Mouse (Mus musculus): ENCODE results near the gene Aif1l. TPM values are rescaled to one million over a fixed set of nuclear protein-coding genes. Genes with fewer than 3 reads are reported as not detected.

Gene Aif1l
- polyA plus RNA-seq, 1 experiment from 2014 or later: 28.3 TPM

GRCm38 (mm10) chr2:31957211-31957610 lies 7.3 kb downstream of the Aif1l start:
- Histone ChIP-seq H3K27ac (ENCODE audit: low read length) (no peak overlapping the region), H3K27me3 (ENCODE audit: control insufficient read depth, insufficient read depth, low read depth, low read length) (no peaks in the 10 kb centered on the region), H3K4me3 (ENCODE audit: low read depth, low read length) (no peak overlapping the region), H3K36me3 (ENCODE audit: control insufficient read depth, insufficient read depth, low read length) (no peaks in the 10 kb centered on the region), H3K9ac (ENCODE audit: low read depth, low read length) (no peak overlapping the region), H3K4me1 (ENCODE audit: control insufficient read depth, insufficient read depth, low read length) (peaks cover 3% of the 10 kb centered on the region; the same call in 1 of the 2 replicates), H3K9me3 (replicated peaks; ENCODE audit: control insufficient read depth, low read length, poor library complexity, severe bottlenecking) (no peaks in the 10 kb centered on the region), H3K4me2 (ENCODE audit: low read length) (no peak overlapping the region)
- no peak for ATAC-seq
- 93% methylated on average over 10 of the region's 10 CpGs for WGBS

DNA sequence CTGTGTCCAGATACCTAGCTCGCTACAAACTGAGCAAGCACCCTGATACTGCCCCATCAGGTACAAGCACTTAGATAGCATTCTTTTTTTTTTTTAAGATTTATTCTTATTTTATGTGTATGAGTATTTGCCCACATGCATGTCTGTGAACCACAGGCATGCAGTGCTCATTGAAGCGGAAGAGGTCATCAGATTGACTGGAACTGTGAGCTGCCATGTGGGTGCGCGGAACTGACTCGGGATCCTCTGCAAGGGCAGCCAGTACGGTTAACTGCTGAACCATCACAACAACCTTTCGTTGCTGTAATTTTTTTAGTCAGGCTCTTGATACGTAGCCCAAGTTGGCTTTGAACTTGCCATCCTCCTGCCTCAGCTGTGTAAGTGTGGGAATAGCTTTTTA lies 11.0 kb downstream of the Aif1l start:
- H3K4me1 ChIP-seq (ENCODE audit: control insufficient read depth, insufficient read depth, low read length): no peaks in the 10 kb centered on the region; the same call in 1 of the 2 replicates
- H3K9me3 ChIP-seq (replicated peaks; ENCODE audit: control insufficient read depth, low read length, poor library complexity, severe bottlenecking): no peaks in the 10 kb centered on the region
- no peak overlapping the region for H3K27ac ChIP-seq (ENCODE audit: low read length)
- H3K9ac ChIP-seq (ENCODE audit: low read depth, low read length): no peak overlapping the region
- H3K4me3 ChIP-seq (ENCODE audit: low read depth, low read length): no peak overlapping the region
- no peaks in the 10 kb centered on the region for H3K36me3 ChIP-seq (ENCODE audit: control insufficient read depth, insufficient read depth, low read length)
- 96% methylated on average over 8 of the region's 8 CpGs for WGBS
- no peak for ATAC-seq
- H3K4me2 ChIP-seq (ENCODE audit: low read length): no peak overlapping the region
- H3K27me3 ChIP-seq (ENCODE audit: control insufficient read depth, insufficient read depth, low read depth, low read length): no peaks in the 10 kb centered on the region

GRCm38 (mm10) chr2:31961791-31962222 lies 11.9 kb downstream of the Aif1l start:
- WGBS: 72% methylated on average over 4 of the region's 4 CpGs
- Histone ChIP-seq H3K36me3 (ENCODE audit: control insufficient read depth, insufficient read depth, low read length) (no peaks in the 10 kb centered on the region), H3K4me1 (ENCODE audit: control insufficient read depth, insufficient read depth, low read length) (no peaks in the 10 kb centered on the region; the same call in 1 of the 2 replicates), H3K9ac (ENCODE audit: low read depth, low read length) (no peak overlapping the region), H3K27me3 (ENCODE audit: control insufficient read depth, insufficient read depth, low read depth, low read length) (no peaks in the 10 kb centered on the region), H3K27ac (ENCODE audit: low read length) (peak overlapping the region; percentile 79), H3K4me3 (ENCODE audit: low read depth, low read length) (no peak overlapping the region), H3K4me2 (ENCODE audit: low read length) (no peak overlapping the region), H3K9me3 (replicated peaks; ENCODE audit: control insufficient read depth, low read length, poor library complexity, severe bottlenecking) (no peaks in the 10 kb centered on the region)
- no peak for ATAC-seq

DNA sequence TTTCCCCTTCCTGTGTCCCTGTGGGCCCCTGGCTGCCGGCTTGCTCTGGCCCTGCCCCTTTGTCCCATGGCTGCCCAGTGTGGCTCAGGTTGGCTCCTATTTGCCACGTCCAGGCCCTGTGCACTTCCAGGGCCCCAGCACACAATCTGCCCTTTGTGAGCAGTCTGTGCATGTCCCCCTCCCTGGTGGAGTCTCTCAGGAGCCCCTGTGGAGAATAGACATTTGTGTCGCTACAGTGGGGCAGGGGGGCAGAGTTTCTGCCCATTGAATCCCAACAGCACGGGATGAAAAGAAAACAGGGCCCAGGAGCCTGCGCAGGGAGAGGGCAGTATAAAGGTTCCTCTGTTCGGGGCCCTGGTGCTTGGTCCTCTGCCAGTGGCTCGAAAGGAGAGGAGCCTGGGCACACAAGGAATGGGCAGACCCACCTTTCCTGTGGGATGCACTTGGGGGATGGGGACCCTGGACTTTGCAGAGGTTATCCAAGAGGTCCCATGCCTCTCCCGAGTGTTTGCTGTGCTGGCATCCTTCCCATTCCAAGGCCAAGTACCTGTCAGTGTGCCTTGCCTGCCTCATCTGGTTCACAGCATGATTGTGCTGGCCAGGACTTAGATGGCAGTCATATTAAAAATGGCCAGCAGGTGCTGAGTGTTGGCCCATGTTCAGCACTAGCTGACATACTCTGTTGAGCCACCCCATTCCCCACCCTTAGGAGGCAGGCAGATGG lies 12.7 kb downstream of the Aif1l start:
- H3K27ac ChIP-seq (ENCODE audit: low read length): peak overlapping the region; percentile 79
- no peak overlapping the region for H3K4me2 ChIP-seq (ENCODE audit: low read length)
- peak; percentile 93 for ATAC-seq
- H3K9me3 ChIP-seq (replicated peaks; ENCODE audit: control insufficient read depth, low read length, poor library complexity, severe bottlenecking): no peaks in the 10 kb centered on the region
- WGBS: 40% methylated on average over 8 of the region's 8 CpGs
- H3K4me1 ChIP-seq (ENCODE audit: control insufficient read depth, insufficient read depth, low read length): no peaks in the 10 kb centered on the region; the same call in 1 of the 2 replicates
- no peaks in the 10 kb centered on the region for H3K36me3 ChIP-seq (ENCODE audit: control insufficient read depth, insufficient read depth, low read length)
- H3K27me3 ChIP-seq (ENCODE audit: control insufficient read depth, insufficient read depth, low read depth, low read length): no peaks in the 10 kb centered on the region
- H3K9ac ChIP-seq (ENCODE audit: low read depth, low read length): no peak overlapping the region
- no peak overlapping the region for H3K4me3 ChIP-seq (ENCODE audit: low read depth, low read length)

- no peaks in the 10 kb centered on the region for H3K9me3 ChIP-seq (replicated peaks; ENCODE audit: control insufficient read depth, low read length, poor library complexity, severe bottlenecking)
These were observed 13.6 kb downstream of the Aif1l start for GRCm38 (mm10) chr2:31963491-31963890.

DNA sequence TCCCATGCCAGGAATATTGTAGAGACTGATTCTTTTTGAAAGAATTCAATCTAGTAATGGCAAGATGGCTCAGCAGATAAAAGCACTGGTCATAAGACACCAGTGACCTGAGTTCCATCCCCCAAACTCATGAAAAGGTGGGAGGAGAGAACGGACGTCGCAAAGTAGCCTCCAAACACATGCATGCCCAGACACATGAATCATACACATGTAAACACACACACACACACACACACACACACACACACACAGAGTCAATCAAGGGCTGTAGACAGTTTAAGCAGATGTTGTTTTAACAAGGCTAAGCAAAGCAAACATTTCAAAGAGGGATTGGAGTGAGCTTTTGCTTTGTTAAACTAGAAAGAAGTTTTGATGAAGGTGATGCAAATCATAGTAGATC lies 14.3 kb downstream of the Aif1l start:
- Histone ChIP-seq H3K27ac (ENCODE audit: low read length) (no peak overlapping the region), H3K4me1 (ENCODE audit: control insufficient read depth, insufficient read depth, low read length) (no peaks in the 10 kb centered on the region; the same call in 1 of the 2 replicates), H3K9me3 (replicated peaks; ENCODE audit: control insufficient read depth, low read length, poor library complexity, severe bottlenecking) (no peaks in the 10 kb centered on the region), H3K27me3 (ENCODE audit: control insufficient read depth, insufficient read depth, low read depth, low read length) (no peaks in the 10 kb centered on the region), H3K4me3 (ENCODE audit: low read depth, low read length) (no peak overlapping the region), H3K36me3 (ENCODE audit: control insufficient read depth, insufficient read depth, low read length) (no peaks in the 10 kb centered on the region), H3K9ac (ENCODE audit: low read depth, low read length) (no peak overlapping the region), H3K4me2 (ENCODE audit: low read length) (no peak overlapping the region)
- ATAC-seq: no peak
- WGBS: 88% methylated on average over 3 of the region's 3 CpGs

More at GRCm38 (mm10) chr2:31963491-31963890, 13.6 kb downstream of the Aif1l start:
- WGBS: 79% methylated on average over 7 of the region's 7 CpGs
- Histone ChIP-seq H3K4me3 (ENCODE audit: low read depth, low read length) (no peak overlapping the region), H3K27me3 (ENCODE audit: control insufficient read depth, insufficient read depth, low read depth, low read length) (no peaks in the 10 kb centered on the region), H3K9ac (ENCODE audit: low read depth, low read length) (no peak overlapping the region), H3K4me1 (ENCODE audit: control insufficient read depth, insufficient read depth, low read length) (no peaks in the 10 kb centered on the region; the same call in 1 of the 2 replicates), H3K36me3 (ENCODE audit: control insufficient read depth, insufficient read depth, low read length) (no peaks in the 10 kb centered on the region), H3K27ac (ENCODE audit: low read length) (peak overlapping the region; percentile 79), H3K4me2 (ENCODE audit: low read length) (no peak overlapping the region)
- ATAC-seq: no peak

- no peaks in the 10 kb centered on the region for H3K27me3 ChIP-seq (ENCODE audit: control insufficient read depth, insufficient read depth, low read depth, low read length)
- H3K9me3 ChIP-seq (replicated peaks; ENCODE audit: control insufficient read depth, low read length, poor library complexity, severe bottlenecking): no peaks in the 10 kb centered on the region
- no peak for ATAC-seq
- no peaks in the 10 kb centered on the region; the same call in 1 of the 2 replicates for H3K4me1 ChIP-seq (ENCODE audit: control insufficient read depth, insufficient read depth, low read length)
- H3K36me3 ChIP-seq (ENCODE audit: control insufficient read depth, insufficient read depth, low read length): no peaks in the 10 kb centered on the region
- H3K4me3 ChIP-seq (ENCODE audit: low read depth, low read length): no peak overlapping the region
- no peak overlapping the region for H3K27ac ChIP-seq (ENCODE audit: low read length)
- H3K4me2 ChIP-seq (ENCODE audit: low read length): no peak overlapping the region
- no peak overlapping the region for H3K9ac ChIP-seq (ENCODE audit: low read depth, low read length)
These were observed 15.2 kb downstream of the Aif1l start for GRCm38 (mm10) chr2:31965110-31965509.

GRCm38 (mm10) chr2:31966801-31967200 lies 16.9 kb downstream of the Aif1l start:
- no peak overlapping the region for H3K27ac ChIP-seq (ENCODE audit: low read length)
- ATAC-seq: no peak
- no peak overlapping the region for H3K4me2 ChIP-seq (ENCODE audit: low read length)
- no peaks in the 10 kb centered on the region for H3K9me3 ChIP-seq (replicated peaks; ENCODE audit: control insufficient read depth, low read length, poor library complexity, severe bottlenecking)
- H3K9ac ChIP-seq (ENCODE audit: low read depth, low read length): no peak overlapping the region
- 74% methylated on average over 8 of the region's 8 CpGs for WGBS
- H3K4me3 ChIP-seq (ENCODE audit: low read depth, low read length): no peak overlapping the region
- no peaks in the 10 kb centered on the region for H3K36me3 ChIP-seq (ENCODE audit: control insufficient read depth, insufficient read depth, low read length)
- H3K27me3 ChIP-seq (ENCODE audit: control insufficient read depth, insufficient read depth, low read depth, low read length): no peaks in the 10 kb centered on the region
- H3K4me1 ChIP-seq (ENCODE audit: control insufficient read depth, insufficient read depth, low read length): no peaks in the 10 kb centered on the region; the same call in 1 of the 2 replicates

- Histone ChIP-seq H3K36me3 (ENCODE audit: control insufficient read depth, insufficient read depth, low read length) (peaks cover 8% of the 10 kb centered on the region), H3K4me1 (ENCODE audit: control insufficient read depth, insufficient read depth, low read length) (peaks cover 16% of the 10 kb centered on the region), H3K27me3 (ENCODE audit: control insufficient read depth, insufficient read depth, low read depth, low read length) (no peaks in the 10 kb centered on the region), H3K4me3 (ENCODE audit: low read depth, low read length) (no peak overlapping the region), H3K4me2 (ENCODE audit: low read length) (no peak overlapping the region), H3K9ac (ENCODE audit: low read depth, low read length) (no peak overlapping the region), H3K9me3 (replicated peaks; ENCODE audit: control insufficient read depth, low read length, poor library complexity, severe bottlenecking) (no peaks in the 10 kb centered on the region), H3K27ac (ENCODE audit: low read length) (no peak overlapping the region)
- ATAC-seq: no peak
- 90% methylated on average over 4 of the region's 4 CpGs for WGBS
These were observed 22.6 kb downstream of the Aif1l start for GRCm38 (mm10) chr2:31972589-31972988.
